In genomic region chr5:73468462-73469433, GRCm38 (mm10) we compare ENCODE assay signal across 28 mouse cellular contexts. TPM values are rescaled to one million over a fixed set of nuclear protein-coding genes. Genes with fewer than 3 reads are reported as not detected.
DNase-seq lines count a peak whose midpoint lies in the region; ATAC-seq and TF ChIP-seq lines count a peak whose summit lies in the region.
"Had no signal": no experiment of that assay in that cellular context is flagged by ENCODE, and none has a peak within 500 bp of the region (broad histone marks: within the 10 kb centered on the region; RNA-seq: fewer than 3 reads in every experiment).

No protein-coding gene starts in this region.

- H3K27ac ChIP-seq in lung, postnatal 0 days (ENCODE audit: low read length), result 0 out of 2 replicates have a peak overlapping the region, but pooled peaks have one; percentile 3
- H3K27ac ChIP-seq in intestine, embryonic 15.5 days, result no peak overlapping the region
- peak overlapping the region; percentile 11; the same call in 1 of the 2 replicates for H3K27ac ChIP-seq in stomach, embryonic 15.5 days
- H3K27ac ChIP-seq: hindbrain, embryonic 13.5 days; kidney, postnatal 0 days; left cerebral cortex, adult 2 months; limb, embryonic 15.5 days; liver, embryonic 13.5 days; macrophage; midbrain, embryonic 13.5 days; neural tube, embryonic 13.5 days had no signal

- peak; percentile 44 for TF ChIP-seq EP300 in lung, postnatal 0 days (IDR thresholded peaks at IDR 0.05)

- no peak for TF ChIP-seq CTCF in lung, postnatal 0 days (IDR thresholded peaks at IDR 0.05)

- WGBS in lung, postnatal 0 days, result 47% methylated on average over 16 of the region's 16 CpGs
- 55% methylated on average over 16 of the region's 16 CpGs for WGBS in intestine, embryonic 15.5 days
- 48% methylated on average over 16 of the region's 16 CpGs for WGBS in stomach, embryonic 15.5 days

- H3K4me3 ChIP-seq in lung, postnatal 0 days (ENCODE audit: low read depth, low read length), result no peak overlapping the region
- no peak overlapping the region for H3K4me3 ChIP-seq in intestine, embryonic 15.5 days (replicated peaks)
- H3K4me3 ChIP-seq in stomach, embryonic 15.5 days (replicated peaks), result no peak overlapping the region
- H3K4me3 ChIP-seq: heart, embryonic 12.5 days; hindbrain, embryonic 13.5 days; left cerebral cortex, adult 2 months; limb, embryonic 15.5 days; liver, embryonic 13.5 days; midbrain, embryonic 13.5 days; neural tube, embryonic 13.5 days had no signal

- no peaks in the 10 kb centered on the region for H3K9me3 ChIP-seq in lung, postnatal 0 days (ENCODE audit: low read length)
- H3K9me3 ChIP-seq in intestine, embryonic 15.5 days, result no peaks in the 10 kb centered on the region
- no peaks in the 10 kb centered on the region for H3K9me3 ChIP-seq in stomach, embryonic 15.5 days
- H3K9me3 ChIP-seq: heart, embryonic 12.5 days; hindbrain, embryonic 13.5 days; limb, embryonic 15.5 days; liver, embryonic 13.5 days; midbrain, embryonic 13.5 days had no signal

- H3K4me1 ChIP-seq in lung, postnatal 0 days (ENCODE audit: insufficient read depth, low read depth, low read length), result no peaks in the 10 kb centered on the region
- no peaks in the 10 kb centered on the region for H3K4me1 ChIP-seq in intestine, embryonic 15.5 days (replicated peaks)
- 0 out of 2 replicates have a peak, but pooled peaks cover 4% of the 10 kb centered on the region for H3K4me1 ChIP-seq in stomach, embryonic 15.5 days
- H3K4me1 ChIP-seq: heart, embryonic 12.5 days; hindbrain, embryonic 13.5 days; limb, embryonic 15.5 days; liver, embryonic 13.5 days; midbrain, embryonic 13.5 days; neural tube, embryonic 13.5 days had no signal

- no peaks in the 10 kb centered on the region for H3K27me3 ChIP-seq in lung, postnatal 0 days (replicated peaks; ENCODE audit: insufficient read depth, low read length)
- H3K27me3 ChIP-seq in intestine, embryonic 15.5 days (replicated peaks), result no peaks in the 10 kb centered on the region
- H3K27me3 ChIP-seq in stomach, embryonic 15.5 days (replicated peaks), result no peaks in the 10 kb centered on the region
- H3K27me3 ChIP-seq: heart, embryonic 12.5 days; hindbrain, embryonic 13.5 days; limb, embryonic 15.5 days; liver, embryonic 13.5 days; midbrain, embryonic 13.5 days; neural tube, embryonic 13.5 days had no signal

- H3K4me2 ChIP-seq in lung, postnatal 0 days (replicated peaks; ENCODE audit: low read depth, low read length), result no peak overlapping the region
- peak overlapping the region; percentile 24 for H3K4me2 ChIP-seq in intestine, embryonic 15.5 days (replicated peaks)
- H3K4me2 ChIP-seq in stomach, embryonic 15.5 days, result no peak overlapping the region
- H3K4me2 ChIP-seq: heart, embryonic 12.5 days; hindbrain, embryonic 13.5 days; limb, embryonic 15.5 days; liver, embryonic 13.5 days; midbrain, embryonic 13.5 days; neural tube, embryonic 13.5 days had no signal

- H3K9ac ChIP-seq in lung, postnatal 0 days (replicated peaks; ENCODE audit: low read depth), result no peak overlapping the region
- H3K9ac ChIP-seq in intestine, embryonic 15.5 days, result no peak overlapping the region
- H3K9ac ChIP-seq in stomach, embryonic 15.5 days, result no peak overlapping the region
- H3K9ac ChIP-seq: heart, embryonic 12.5 days; hindbrain, embryonic 13.5 days; limb, embryonic 15.5 days; liver, embryonic 13.5 days; midbrain, embryonic 13.5 days; neural tube, embryonic 13.5 days had no signal

- intact Hi-C loops in gastrocnemius, postnatal 14 days (cut with DNase I; ENCODE audit: low total_unique reads), result no loop called here

- ATAC-seq in lung, postnatal 0 days, result peak; percentile 87
- ATAC-seq in intestine, embryonic 15.5 days, result no peak
- ATAC-seq in stomach, embryonic 15.5 days (ENCODE audit: insufficient read depth, low FRiP score, low read depth), result no peak
- ATAC-seq: activated CD4-positive, CD25-positive, alpha-beta regulatory T cell, adult 4 months; CD4-positive, CD25-positive, alpha-beta regulatory T cell, adult 4 months; forebrain, embryonic 14.5 days; midbrain, embryonic 13.5 days had no signal

- H3K36me3 ChIP-seq in lung, postnatal 0 days (ENCODE audit: insufficient read depth, low read length), result no peaks in the 10 kb centered on the region
- no peaks in the 10 kb centered on the region for H3K36me3 ChIP-seq in intestine, embryonic 15.5 days
- no peaks in the 10 kb centered on the region for H3K36me3 ChIP-seq in stomach, embryonic 15.5 days
- H3K36me3 ChIP-seq: heart, embryonic 12.5 days; hindbrain, embryonic 13.5 days; limb, embryonic 15.5 days; liver, embryonic 13.5 days; midbrain, embryonic 13.5 days; neural tube, embryonic 13.5 days had no signal

- DNase-seq in kidney, postnatal 4 days, result peak; percentile 17 to 26
- no peak for DNase-seq in kidney, postnatal 36 days
- DNase-seq in lung, postnatal 0 days (ENCODE audit: low spot score), result peak; percentile 76
- DNase-seq in lung, postnatal 25 days (ENCODE audit: low spot score), result no peak
- no peak for DNase-seq in gastrocnemius, postnatal 14 days
- DNase-seq: adrenal gland, adult 2 months; cerebellum, adult 8-10 months; cerebellum, postnatal 25 days; gastrocnemius, postnatal 36 days; heart, adult 18-20 months; heart, postnatal 4 days; kidney, adult 8-10 months; liver, embryonic 13.5 days; thymus, adult 2 months; thymus, postnatal 36 days had no signal

RNA-seq across cellular contexts. Expression of gene Dcun1d4, which starts 12.1 kb away (rescaled TPM):
- polyA plus RNA-seq in lung, postnatal 0 days (2015; fragmentation: Nextera tagmentation; extraction: Ambion mirVana), result 13.7 and 14.7 TPM in 2 replicates
- 18.0 and 20.9 TPM in 2 replicates for polyA plus RNA-seq in intestine, embryonic 15.5 days (2015; fragmentation: Nextera tagmentation; extraction: Ambion mirVana)
- 19.1 and 21.6 TPM in 2 replicates for polyA plus RNA-seq in stomach, embryonic 15.5 days (2015; fragmentation: Nextera tagmentation; extraction: Ambion mirVana)
- total RNA-seq in gastrocnemius, postnatal 14 days (2021), result 10 to 100 TPM in 1 of 2 experiments, 1 to 10 TPM in 1; 8.1 to 12.0 TPM

Comparison
In these comparisons a context has a peak if more than half of its experiments do, and no peak if none do; other contexts are left out.
1. DNase-seq: peak in kidney, postnatal 4 days (2 of 2) and lung, postnatal 0 days (single experiment); none in kidney, postnatal 36 days (0 of 2), lung, postnatal 25 days (single experiment) and gastrocnemius, postnatal 14 days (single experiment).